Mouse (Mus musculus): ENCODE measurements around the gene Bri3bp. TPM values are rescaled to one million over a fixed set of nuclear protein-coding genes. Genes with fewer than 3 reads are reported as not detected.

Bri3bp gene
- polyA plus RNA-seq, 1 experiment from 2014 or later: 49.3 TPM

DNA sequence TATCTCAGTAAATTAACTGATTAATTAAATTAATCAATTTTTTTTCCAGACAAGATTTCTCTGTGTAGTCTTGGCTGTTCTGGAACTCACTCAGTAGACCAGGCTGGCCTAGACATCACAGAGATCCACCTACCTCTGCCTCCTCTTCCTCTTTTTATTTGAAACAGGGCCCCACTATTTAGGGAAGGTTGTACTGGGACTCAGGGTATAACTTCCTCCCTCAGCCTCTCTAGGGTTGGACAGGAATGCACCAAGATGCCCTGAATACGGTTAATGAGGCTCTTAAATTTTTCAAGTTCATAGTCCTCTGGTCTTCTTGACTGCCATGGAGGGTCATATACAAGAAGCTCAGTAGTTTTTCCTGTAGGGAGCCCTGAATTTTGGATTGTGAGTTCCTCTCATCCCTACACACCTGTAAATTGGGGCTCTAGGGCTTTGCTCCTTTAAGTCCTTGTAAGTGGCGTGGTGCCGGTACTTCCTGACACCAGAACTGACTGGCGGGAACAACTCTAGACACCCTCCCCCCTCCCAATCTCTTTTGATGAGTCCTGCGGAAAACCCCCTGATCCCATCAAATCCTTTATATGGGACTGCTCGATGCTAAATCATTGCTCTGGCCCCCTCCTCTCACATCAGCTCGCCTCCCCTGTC lies 660 bp upstream of the Bri3bp start:
- no peak overlapping the region; the same call in 1 of the 2 replicates for H3K27ac ChIP-seq (ENCODE audit: poor library complexity, severe bottlenecking)
- WGBS: 4% methylated on average over 7 of the region's 7 CpGs
- ATAC-seq (ENCODE audit: insufficient number of reproducible peaks, low FRiP score): no peak

DNA sequence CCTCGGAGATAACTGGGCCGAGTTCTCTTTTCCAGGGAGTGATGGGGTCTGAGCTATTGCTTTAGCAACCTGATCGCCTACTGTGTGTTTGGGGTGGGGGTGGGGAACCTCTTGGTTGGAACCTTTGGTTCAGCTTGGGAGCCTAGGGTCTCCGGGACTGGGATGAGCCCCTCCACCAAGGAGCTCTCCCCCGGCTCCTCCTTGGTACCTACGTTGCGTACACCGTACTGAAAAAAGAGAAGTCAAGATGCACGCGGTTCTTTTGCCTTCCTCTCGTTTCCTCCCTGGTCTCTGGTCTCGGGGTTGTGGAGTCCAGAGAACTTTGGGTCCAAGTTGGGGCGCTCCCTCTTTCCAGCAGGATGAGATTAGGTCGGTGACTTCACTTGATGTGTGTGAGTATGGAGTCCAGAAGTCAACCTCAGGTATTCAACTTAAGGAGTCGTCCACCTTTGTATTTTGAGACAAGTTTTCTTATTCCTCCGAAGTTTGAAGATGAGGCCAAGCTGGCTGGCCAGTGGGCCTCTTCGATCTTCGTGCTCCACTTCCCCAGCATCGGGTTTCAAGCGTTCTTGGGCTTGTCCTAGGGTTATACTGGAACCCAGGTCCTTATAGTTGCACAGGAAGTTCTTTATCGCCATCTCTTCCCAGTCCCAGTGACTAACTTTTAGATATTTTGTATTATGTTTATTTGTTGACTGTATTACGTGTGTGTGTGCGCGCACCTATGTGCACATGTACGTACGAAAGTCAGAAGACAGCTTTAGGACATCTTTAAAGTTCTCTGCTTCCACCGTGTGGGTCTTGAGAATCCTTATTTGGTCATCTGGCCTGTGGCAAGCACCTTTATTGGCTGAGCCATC lies 998 bp downstream of the Bri3bp start:
- no peaks in the 10 kb centered on the region for H3K27me3 ChIP-seq (replicated peaks)
- peak overlapping the region; percentile 81 for H3K27ac ChIP-seq (ENCODE audit: poor library complexity, severe bottlenecking)
- 19% methylated on average over 27 of the region's 27 CpGs for WGBS
- no peaks in the 10 kb centered on the region for H3K9me3 ChIP-seq (replicated peaks)
- H3K36me3 ChIP-seq: peaks cover 9% of the 10 kb centered on the region; the same call in 1 of the 2 replicates
- H3K4me1 ChIP-seq (replicated peaks): peaks cover 19% of the 10 kb centered on the region
- H3K4me3 ChIP-seq: peak overlapping the region; percentile 85
- peak overlapping the region; percentile 93 for H3K9ac ChIP-seq
- H3K4me2 ChIP-seq: peak overlapping the region; percentile 86
- ATAC-seq (ENCODE audit: insufficient number of reproducible peaks, low FRiP score): no peak

More for the DNA sequence above, 660 bp upstream of the Bri3bp start:
- H3K36me3 ChIP-seq: peaks cover 9% of the 10 kb centered on the region; the same call in 1 of the 2 replicates
- H3K9ac ChIP-seq: peak overlapping the region; percentile 93
- H3K4me3 ChIP-seq: peak overlapping the region; percentile 85
- no peaks in the 10 kb centered on the region for H3K9me3 ChIP-seq (replicated peaks)
- H3K27me3 ChIP-seq (replicated peaks): no peaks in the 10 kb centered on the region
- peaks cover 19% of the 10 kb centered on the region for H3K4me1 ChIP-seq (replicated peaks)
- peak overlapping the region; percentile 86 for H3K4me2 ChIP-seq

DNA sequence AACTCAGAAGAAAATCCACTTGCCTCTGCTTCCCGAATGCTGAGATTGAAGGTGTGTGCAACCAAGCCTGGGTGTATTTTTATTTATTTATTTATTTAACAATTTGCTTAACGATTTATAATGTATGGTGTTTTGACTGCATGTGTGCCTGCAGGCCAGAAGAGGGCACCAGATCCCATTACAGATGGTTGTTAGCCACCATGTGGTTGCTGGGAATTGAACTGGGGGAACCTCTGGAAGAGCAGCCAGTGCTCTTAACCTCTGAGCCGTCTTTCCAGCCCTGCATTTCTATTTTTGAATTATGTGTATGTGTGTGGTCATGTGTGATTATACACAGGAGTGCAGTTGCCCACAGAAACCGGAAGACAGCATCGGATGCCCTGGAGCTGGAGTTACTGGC lies 2.0 kb downstream of the Bri3bp start:
- Histone ChIP-seq H3K27ac (ENCODE audit: poor library complexity, severe bottlenecking) (no peak overlapping the region), H3K27me3 (replicated peaks) (no peaks in the 10 kb centered on the region), H3K9ac (no peak overlapping the region), H3K9me3 (replicated peaks) (no peaks in the 10 kb centered on the region), H3K4me3 (no peak overlapping the region), H3K4me1 (replicated peaks) (peaks cover 25% of the 10 kb centered on the region), H3K36me3 (peaks cover 9% of the 10 kb centered on the region; the same call in 1 of the 2 replicates), H3K4me2 (0 out of 2 replicates have a peak overlapping the region, but pooled peaks have one; percentile 86)
- ATAC-seq (ENCODE audit: insufficient number of reproducible peaks, low FRiP score): no peak
- 88% methylated on average over 5 of the region's 5 CpGs for WGBS

DNA sequence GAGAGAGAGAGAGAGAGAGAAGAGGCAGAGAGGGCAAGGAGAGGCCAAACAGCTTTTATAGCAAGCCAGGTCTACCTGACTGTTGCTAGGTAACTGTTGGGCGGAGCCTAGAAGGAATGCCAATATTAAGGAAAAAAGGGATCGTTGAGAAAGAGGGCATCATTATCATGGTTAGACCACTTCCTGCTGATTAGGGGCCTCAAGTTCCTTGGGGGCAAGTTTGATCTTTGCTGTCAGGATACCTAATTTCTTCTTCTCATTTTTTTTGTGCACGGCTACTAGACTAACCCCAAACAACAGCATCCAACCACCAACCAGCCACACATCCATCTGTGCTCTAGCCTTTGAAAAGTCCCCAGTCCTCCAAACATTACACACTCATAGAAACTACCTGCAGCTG lies 2.5 kb downstream of the Bri3bp start:
- 81% methylated on average over 3 of the region's 3 CpGs for WGBS
- H3K4me2 ChIP-seq: no peak overlapping the region
- ATAC-seq (ENCODE audit: insufficient number of reproducible peaks, low FRiP score): no peak
- peaks cover 9% of the 10 kb centered on the region; the same call in 1 of the 2 replicates for H3K36me3 ChIP-seq
- H3K4me3 ChIP-seq: no peak overlapping the region
- no peak overlapping the region for H3K9ac ChIP-seq
- no peak overlapping the region for H3K27ac ChIP-seq (ENCODE audit: poor library complexity, severe bottlenecking)
- peaks cover 30% of the 10 kb centered on the region for H3K4me1 ChIP-seq (replicated peaks)
- H3K9me3 ChIP-seq (replicated peaks): no peaks in the 10 kb centered on the region
- H3K27me3 ChIP-seq (replicated peaks): no peaks in the 10 kb centered on the region

DNA sequence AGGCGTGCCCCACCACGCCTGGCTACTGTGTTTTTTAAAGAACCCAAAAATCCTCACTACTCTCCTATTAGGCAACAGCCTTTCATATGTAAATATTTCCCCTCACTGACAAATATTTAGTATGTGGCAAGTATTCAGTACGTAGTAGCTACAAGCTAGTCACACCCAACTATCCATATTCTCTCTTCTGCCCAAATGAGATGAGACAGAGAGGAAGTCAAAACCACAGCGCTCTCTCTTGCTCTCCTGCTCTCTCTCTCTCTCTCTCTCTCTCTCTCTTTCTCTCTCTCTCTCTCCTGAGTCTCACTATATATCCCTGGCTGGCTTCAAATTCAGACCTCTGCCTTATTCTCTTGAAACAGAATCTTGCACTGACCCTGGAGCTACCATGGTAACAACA lies 3.2 kb downstream of the Bri3bp start:
- ATAC-seq (ENCODE audit: insufficient number of reproducible peaks, low FRiP score): no peak
- Histone ChIP-seq H3K27me3 (replicated peaks) (no peaks in the 10 kb centered on the region), H3K36me3 (peaks cover 9% of the 10 kb centered on the region; the same call in 1 of the 2 replicates), H3K4me2 (no peak overlapping the region), H3K27ac (ENCODE audit: poor library complexity, severe bottlenecking) (no peak overlapping the region), H3K4me3 (no peak overlapping the region), H3K9me3 (replicated peaks) (no peaks in the 10 kb centered on the region), H3K9ac (no peak overlapping the region), H3K4me1 (replicated peaks) (peaks cover 35% of the 10 kb centered on the region)
- 89% methylated on average over 4 of the region's 4 CpGs for WGBS

DNA sequence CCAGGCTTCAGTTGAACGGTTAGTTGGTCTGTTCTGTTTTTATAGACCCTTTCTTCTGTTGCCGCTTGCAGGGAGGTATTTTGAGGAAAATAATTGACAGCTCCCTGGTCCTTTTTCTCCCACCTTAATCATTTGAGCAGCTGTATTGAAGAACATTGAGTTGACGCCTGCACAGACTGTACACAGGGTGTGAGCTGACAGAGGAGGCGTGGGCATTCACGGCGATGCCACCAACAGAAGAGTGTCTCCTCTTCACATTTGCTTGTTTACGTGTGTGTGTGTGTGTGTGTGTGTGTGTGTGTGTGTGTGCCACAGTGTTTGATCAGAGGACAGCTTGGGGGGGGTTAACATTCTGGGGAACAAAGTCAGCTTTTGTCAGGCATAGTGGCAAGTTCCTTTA lies 5.0 kb downstream of the Bri3bp start:
- Histone ChIP-seq H3K36me3 (peaks cover 10% of the 10 kb centered on the region), H3K27ac (ENCODE audit: poor library complexity, severe bottlenecking) (no peak overlapping the region), H3K4me1 (replicated peaks) (peaks cover 30% of the 10 kb centered on the region), H3K9ac (no peak overlapping the region), H3K9me3 (replicated peaks) (no peaks in the 10 kb centered on the region), H3K27me3 (replicated peaks) (no peaks in the 10 kb centered on the region), H3K4me2 (no peak overlapping the region), H3K4me3 (no peak overlapping the region)
- ATAC-seq (ENCODE audit: insufficient number of reproducible peaks, low FRiP score): no peak
- 85% methylated on average over 7 of the region's 7 CpGs for WGBS

DNA sequence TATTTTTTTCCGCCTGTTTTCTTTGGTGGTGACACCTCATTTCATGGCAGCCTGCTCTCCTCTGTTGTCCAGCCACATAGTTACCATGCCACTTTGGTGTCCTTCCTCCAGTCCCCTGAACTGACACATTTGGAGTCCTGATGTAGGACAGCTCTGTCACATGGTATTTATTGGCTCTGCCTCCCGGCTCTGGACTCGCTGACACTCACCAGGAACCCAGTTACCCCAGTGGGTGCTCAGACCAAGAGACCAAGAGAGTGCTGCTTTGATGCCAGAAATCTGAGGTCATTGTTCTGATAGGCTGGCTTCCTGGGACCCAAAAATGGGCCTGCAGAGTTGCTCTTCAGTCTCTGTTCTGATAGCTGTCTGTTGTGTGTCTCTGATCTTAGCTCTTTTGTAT lies 6.7 kb downstream of the Bri3bp start:
- H3K9me3 ChIP-seq (replicated peaks): no peaks in the 10 kb centered on the region
- no peaks in the 10 kb centered on the region for H3K27me3 ChIP-seq (replicated peaks)
- H3K4me3 ChIP-seq: no peak overlapping the region
- no peak overlapping the region for H3K9ac ChIP-seq
- peaks cover 20% of the 10 kb centered on the region for H3K4me1 ChIP-seq (replicated peaks)
- no peak for ATAC-seq (ENCODE audit: insufficient number of reproducible peaks, low FRiP score)
- WGBS: 63% methylated on average over 3 of the region's 3 CpGs
- H3K27ac ChIP-seq (ENCODE audit: poor library complexity, severe bottlenecking): no peak overlapping the region
- no peak overlapping the region for H3K4me2 ChIP-seq
- peaks cover 22% of the 10 kb centered on the region for H3K36me3 ChIP-seq

DNA sequence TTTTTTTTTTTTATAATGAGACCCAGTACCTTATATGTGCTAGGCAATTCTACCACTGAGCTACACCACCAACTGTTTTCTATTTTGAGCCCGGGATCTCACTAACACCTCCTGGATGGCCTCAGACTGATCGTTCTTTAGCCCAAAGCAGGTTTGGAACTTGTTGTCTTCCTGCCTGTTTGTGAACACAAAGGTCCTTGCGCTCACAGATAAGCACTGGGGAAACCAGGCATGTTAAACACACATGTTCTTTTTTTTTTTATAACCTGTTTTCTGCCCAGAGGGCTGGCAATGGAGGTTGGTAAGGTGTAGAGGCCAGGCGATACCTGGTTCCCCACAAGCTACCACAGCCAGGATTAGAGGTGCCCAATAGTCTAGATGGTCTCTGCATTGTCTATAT lies 7.3 kb downstream of the Bri3bp start:
- WGBS: 73% methylated on average over 4 of the region's 4 CpGs
- no peak overlapping the region for H3K4me3 ChIP-seq
- no peak for ATAC-seq (ENCODE audit: insufficient number of reproducible peaks, low FRiP score)
- no peak overlapping the region for H3K27ac ChIP-seq (ENCODE audit: poor library complexity, severe bottlenecking)
- no peak overlapping the region for H3K4me2 ChIP-seq
- peaks cover 18% of the 10 kb centered on the region for H3K36me3 ChIP-seq
- H3K9ac ChIP-seq: no peak overlapping the region
- peaks cover 19% of the 10 kb centered on the region for H3K4me1 ChIP-seq (replicated peaks)
- no peaks in the 10 kb centered on the region for H3K27me3 ChIP-seq (replicated peaks)
- H3K9me3 ChIP-seq (replicated peaks): no peaks in the 10 kb centered on the region

DNA sequence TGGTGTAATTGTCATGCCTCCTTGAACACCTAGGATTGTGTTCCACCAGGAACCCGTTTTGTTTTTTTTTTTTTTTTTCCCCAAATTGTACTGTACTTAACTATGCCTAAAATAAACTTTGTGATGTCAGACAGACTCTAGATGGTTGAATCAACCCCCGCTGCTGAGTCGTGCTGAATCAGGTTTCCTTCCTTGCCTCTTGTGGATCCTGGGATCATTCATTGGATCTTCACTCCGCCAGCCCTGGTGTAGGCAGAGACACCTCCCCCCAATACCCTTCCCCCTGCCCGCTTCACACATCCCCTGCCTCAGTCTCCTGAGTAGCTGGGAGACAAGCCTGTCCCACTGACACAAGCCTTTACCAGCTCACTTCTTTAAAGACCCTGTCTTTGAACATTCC lies 7.9 kb downstream of the Bri3bp start:
- H3K4me1 ChIP-seq (replicated peaks): peaks cover 16% of the 10 kb centered on the region

DNA sequence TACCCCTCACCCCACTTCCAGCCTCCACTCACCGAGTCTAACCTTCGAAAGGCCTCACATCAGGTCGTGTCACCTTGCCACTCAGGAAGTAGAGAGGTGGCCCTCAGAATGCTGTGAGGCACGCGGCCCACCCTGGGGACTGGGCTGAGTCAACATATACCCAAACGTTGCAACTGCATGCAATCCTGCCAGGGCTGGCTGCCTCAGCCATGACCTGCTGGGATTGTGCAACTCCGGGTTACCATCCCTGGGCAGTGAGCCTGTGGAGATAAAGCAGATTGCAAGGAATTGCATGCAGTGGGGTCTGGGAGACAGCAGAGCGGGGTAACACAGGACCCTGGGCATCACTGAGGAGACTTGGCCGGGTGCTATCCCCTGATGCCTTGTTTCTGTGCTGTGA lies 11.2 kb downstream of the Bri3bp start:
- Histone ChIP-seq H3K27me3 (replicated peaks) (no peaks in the 10 kb centered on the region), H3K9me3 (replicated peaks) (no peaks in the 10 kb centered on the region), H3K9ac (no peak overlapping the region), H3K4me1 (replicated peaks) (peaks cover 16% of the 10 kb centered on the region), H3K4me3 (no peak overlapping the region), H3K36me3 (peaks cover 39% of the 10 kb centered on the region), H3K4me2 (no peak overlapping the region), H3K27ac (ENCODE audit: poor library complexity, severe bottlenecking) (no peak overlapping the region)
- no peak for ATAC-seq (ENCODE audit: insufficient number of reproducible peaks, low FRiP score)
- 86% methylated on average over 9 of the region's 9 CpGs for WGBS

More for the DNA sequence above, 7.9 kb downstream of the Bri3bp start:
- no peak overlapping the region for H3K27ac ChIP-seq (ENCODE audit: poor library complexity, severe bottlenecking)
- 67% methylated on average over 5 of the region's 5 CpGs for WGBS
- ATAC-seq (ENCODE audit: insufficient number of reproducible peaks, low FRiP score): no peak
- H3K9me3 ChIP-seq (replicated peaks): no peaks in the 10 kb centered on the region
- no peak overlapping the region for H3K4me3 ChIP-seq
- peaks cover 18% of the 10 kb centered on the region for H3K36me3 ChIP-seq
- no peaks in the 10 kb centered on the region for H3K27me3 ChIP-seq (replicated peaks)
- H3K4me2 ChIP-seq: no peak overlapping the region
- no peak overlapping the region for H3K9ac ChIP-seq

DNA sequence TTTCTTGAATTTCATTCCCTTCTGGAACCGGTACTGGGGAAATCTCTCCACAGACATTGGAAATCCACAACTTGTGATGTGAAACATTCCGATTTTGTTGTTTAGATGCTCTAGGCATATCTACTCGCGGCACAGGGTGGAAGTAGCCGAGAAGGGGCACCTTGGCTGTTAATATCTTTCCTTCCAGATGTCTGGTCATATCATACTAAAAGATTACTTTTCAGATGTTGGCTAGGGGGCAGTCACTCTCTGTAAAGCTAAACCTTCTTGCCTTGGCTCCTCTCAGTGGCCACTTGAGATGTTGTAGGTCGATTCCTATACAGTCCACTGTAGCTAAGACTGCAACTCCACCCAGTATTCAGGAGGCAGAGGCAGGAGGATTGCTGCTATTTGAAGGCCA lies 14.7 kb downstream of the Bri3bp start:
- Histone ChIP-seq H3K36me3 (peaks cover 43% of the 10 kb centered on the region), H3K4me3 (no peak overlapping the region), H3K27ac (ENCODE audit: poor library complexity, severe bottlenecking) (no peak overlapping the region), H3K4me1 (replicated peaks) (no peaks in the 10 kb centered on the region), H3K9me3 (replicated peaks) (no peaks in the 10 kb centered on the region), H3K27me3 (replicated peaks) (no peaks in the 10 kb centered on the region), H3K4me2 (no peak overlapping the region), H3K9ac (no peak overlapping the region)
- 86% methylated on average over 6 of the region's 6 CpGs for WGBS
- ATAC-seq (ENCODE audit: insufficient number of reproducible peaks, low FRiP score): no peak

Measured in heart, embryonic 12.5 days (tissue).